Mouse (Mus musculus) monocyte, adult 5-6 weeks (primary cell): ENCODE measurements at regions not wholly inside any gene's neighbourhood (a gene's known extent, or its start where the extent isn't known, plus 50 kb on each side); places are given as distances from the start of the nearest gene placed in this dataset.

Source experiments
- ATAC-seq: fragments of 153-309, 156-312 bp; replicated peaks from 2 replicates; pipeline ENCODE4 v1.8.0; 2017; ENCODE audit warnings: mild to moderate bottlenecking; ENCODE audit not compliant: low TSS enrichment, insufficient number of reproducible peaks, severe bottlenecking, poor library complexity, low FRiP score

GRCm38 (mm10) chr6:148603878-148604277 lies 159.7 kb upstream of the Tmtc1 start:
- ATAC-seq, result no peak

- ATAC-seq, result no peak
These were observed 159.3 kb upstream of the Tmtc1 start for GRCm38 (mm10) chr6:148603460-148603859.

GRCm38 (mm10) chr6:148602894-148603293 lies 158.7 kb upstream of the Tmtc1 start:
- no peak for ATAC-seq

- ATAC-seq, result no peak
These were observed 156.7 kb upstream of the Tmtc1 start for GRCm38 (mm10) chr6:148600934-148601333.

- no peak for ATAC-seq
These were observed 155.3 kb upstream of the Tmtc1 start for GRCm38 (mm10) chr6:148599473-148599872.

- no peak for ATAC-seq
These were observed 154.7 kb upstream of the Tmtc1 start for GRCm38 (mm10) chr6:148598746-148599337.

GRCm38 (mm10) chr6:148595009-148595770 lies 151.0 kb upstream of the Tmtc1 start:
- ATAC-seq, result no peak

- ATAC-seq, result no peak
These were observed 144.8 kb upstream of the Tmtc1 start for GRCm38 (mm10) chr6:148588971-148589370.

- ATAC-seq, result no peak
These were observed 142.5 kb upstream of the Tmtc1 start for GRCm38 (mm10) chr6:148586439-148587321.

- ATAC-seq, result no peak
These were observed 139.9 kb upstream of the Tmtc1 start for GRCm38 (mm10) chr6:148584126-148584525.

- no peak for ATAC-seq
These were observed 134.1 kb upstream of the Tmtc1 start for GRCm38 (mm10) chr6:148578281-148578680.

- no peak for ATAC-seq
These were observed 133.5 kb upstream of the Tmtc1 start for GRCm38 (mm10) chr6:148577663-148578062.

GRCm38 (mm10) chr6:148574742-148575453 lies 130.7 kb upstream of the Tmtc1 start:
- ATAC-seq, result no peak

GRCm38 (mm10) chr6:148572201-148572600 lies 128.0 kb upstream of the Tmtc1 start:
- no peak for ATAC-seq

GRCm38 (mm10) chr6:148571651-148572050 lies 127.5 kb upstream of the Tmtc1 start:
- no peak for ATAC-seq

GRCm38 (mm10) chr6:148564146-148564545 lies 120.0 kb upstream of the Tmtc1 start:
- ATAC-seq, result no peak

- ATAC-seq, result no peak
These were observed 118.1 kb upstream of the Tmtc1 start for GRCm38 (mm10) chr6:148562206-148562708.

- ATAC-seq, result no peak
These were observed 112.3 kb upstream of the Tmtc1 start for GRCm38 (mm10) chr6:148556484-148556871.
